Mouse (Mus musculus) cerebellum, postnatal 4 days (tissue): Measurements from ENCODE around the gene Olfr43.

Experiments
- DNase-seq, 2 experiments: peaks; one replicate each; pipeline ENCODE4 v3.0.0; 2022; ENCODE audit warnings: low spot score in 2 of 2, mixed read lengths in 1 of 2

Olfr43 gene

DNA sequence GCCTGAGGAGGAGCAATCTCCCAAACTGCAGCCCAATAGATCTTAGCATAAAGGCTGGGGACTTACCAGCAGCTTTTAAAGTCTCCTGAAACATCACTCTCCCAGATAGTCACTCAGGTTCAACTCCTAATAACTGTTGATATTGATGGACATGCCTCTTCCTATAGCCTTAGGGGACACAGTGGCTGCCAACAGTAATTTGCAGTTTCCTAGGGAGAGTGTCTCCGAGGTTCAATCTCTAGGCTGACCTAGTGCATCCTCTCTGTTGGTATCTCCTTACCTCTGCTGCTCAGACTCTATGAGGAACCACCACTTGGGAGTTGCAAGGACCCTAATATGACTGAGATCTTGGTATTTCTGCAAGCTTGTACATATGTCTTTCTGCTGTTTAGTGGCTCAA, at the start of gene Olfr43:
TSS of gene Olfr43 (minus strand) at position 101 of the 400 bp plus-strand sequence.
- no peak for DNase-seq

DNA sequence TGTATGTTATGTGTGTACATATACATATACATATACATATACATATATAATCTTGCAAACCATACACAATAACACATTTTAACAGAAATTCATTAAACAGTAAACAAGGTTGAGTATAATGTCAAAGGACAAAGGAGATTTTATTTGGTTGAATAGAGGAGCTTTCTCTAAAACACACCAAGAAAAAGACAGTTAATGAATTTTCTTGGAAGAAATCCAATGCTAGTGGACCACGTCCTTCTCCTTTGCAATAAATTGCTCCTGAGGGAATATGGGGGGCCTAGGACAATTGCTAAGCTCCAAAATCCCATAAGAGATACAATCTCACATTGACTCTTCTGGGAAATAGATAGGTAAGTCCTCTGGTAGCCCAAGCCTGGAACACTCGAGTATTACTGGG, 48.3 kb upstream of the Olfr43 start, which contains the start of gene Olfr406:
TSS of gene Olfr406 (plus strand) at position 301 of the 400 bp plus-strand sequence.
- DNase-seq = no peak

DNA sequence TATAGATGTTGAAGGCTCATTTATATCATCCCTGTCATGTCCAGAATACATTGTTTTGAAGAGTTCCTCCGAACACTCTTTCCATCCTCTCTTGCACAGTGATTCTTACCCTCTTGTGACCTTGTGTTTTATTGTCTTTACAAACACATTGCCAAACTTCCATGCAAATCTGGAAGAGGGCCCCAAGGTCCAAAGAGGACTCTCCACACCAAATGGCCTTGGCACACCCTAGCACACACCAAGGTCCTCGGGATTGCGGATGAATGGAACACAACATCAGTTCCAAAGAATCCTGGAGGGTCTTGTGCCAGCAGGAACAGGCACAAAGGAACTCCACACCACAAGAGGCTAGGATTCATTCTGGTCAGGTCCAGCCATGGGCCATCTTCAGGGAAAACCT, 30.0 kb upstream of the Olfr43 start:
- DNase-seq = no peak

DNA sequence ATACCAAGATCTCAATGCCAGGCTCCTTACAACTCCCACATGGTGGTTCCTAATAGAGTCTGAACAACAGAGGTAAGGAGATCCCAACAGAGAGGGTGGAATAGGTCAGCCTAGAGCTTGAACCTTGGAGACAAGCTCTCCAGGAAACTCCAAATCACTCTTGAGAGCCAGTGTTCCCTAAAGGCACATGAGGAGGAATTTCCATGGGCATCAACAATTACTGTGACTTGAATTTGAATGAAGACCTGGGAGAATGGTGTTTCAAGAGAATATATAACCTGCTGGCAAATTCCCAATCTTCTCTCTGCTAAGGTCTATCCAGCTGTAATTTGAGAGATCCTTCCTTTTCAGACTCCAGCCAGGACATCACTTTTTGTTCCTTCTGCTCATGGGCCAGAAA, 25.2 kb downstream of the Olfr43 start, which contains the start of gene Olfr403:
TSS of gene Olfr403 (plus strand) at position 301 of the 400 bp plus-strand sequence.
- DNase-seq = no peak

DNA sequence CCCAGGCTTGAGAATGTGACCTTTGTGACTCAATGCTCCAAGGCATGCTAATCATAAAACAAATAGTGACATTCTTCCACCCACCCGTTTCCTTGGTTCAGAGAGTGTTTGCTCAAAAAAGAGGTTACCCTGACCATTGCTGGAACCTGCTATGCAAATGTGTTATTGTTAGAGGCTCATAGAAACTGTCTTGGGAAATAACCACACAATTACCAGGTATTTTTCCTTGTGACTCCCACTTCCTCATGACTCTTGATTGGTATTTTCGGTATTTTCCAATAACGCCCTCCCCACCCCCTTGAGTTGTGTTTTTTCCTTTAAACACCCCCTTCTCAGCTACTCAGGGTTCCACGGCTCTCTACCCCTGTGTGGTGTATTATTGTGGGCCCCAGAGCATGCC, 27.4 kb downstream of the Olfr43 start:
- DNase-seq = no peak

DNA sequence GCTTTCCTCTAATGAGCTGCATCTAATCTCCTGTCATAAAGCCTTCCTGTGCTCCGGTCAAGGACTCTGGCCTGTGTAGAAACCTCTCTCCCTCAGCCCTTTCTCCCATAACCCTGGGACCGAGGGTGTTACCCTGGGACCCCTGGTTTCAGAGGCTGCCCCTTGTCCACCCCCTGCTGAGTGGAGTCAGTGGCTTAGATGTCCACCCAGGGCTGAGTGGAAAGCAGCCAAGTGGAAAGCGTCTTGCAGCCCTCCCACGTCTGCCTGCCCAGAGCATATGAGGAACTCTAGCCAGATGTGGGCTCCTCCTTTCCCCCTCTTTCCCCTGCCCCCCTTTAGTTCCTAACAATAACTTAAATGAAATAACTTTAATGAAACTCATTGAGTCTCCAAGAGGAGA, 28.0 kb downstream of the Olfr43 start:
- no peak for DNase-seq

DNA sequence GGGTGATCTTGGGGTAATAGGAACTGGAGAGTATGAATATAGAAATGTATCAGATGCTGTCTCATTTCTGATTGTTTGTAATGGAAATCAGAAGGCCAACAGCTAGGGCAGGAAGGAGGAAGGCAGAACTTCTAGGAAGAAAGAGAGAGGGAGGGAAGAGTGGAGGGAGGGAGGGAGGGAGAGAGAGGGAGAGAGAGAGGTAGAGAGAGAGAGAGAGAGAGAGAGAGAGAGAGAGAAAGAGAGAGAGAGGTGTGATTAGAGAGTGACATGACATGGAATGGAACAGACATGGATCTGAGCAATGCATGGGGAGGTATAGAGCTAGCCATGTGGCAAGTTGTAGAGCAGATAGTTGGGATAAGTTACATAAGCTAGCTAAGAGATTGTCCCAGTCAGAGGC, 42.4 kb downstream of the Olfr43 start:
- no peak for DNase-seq
